Mouse (Mus musculus): ENCODE results near the gene Spg20. TPM values are rescaled to one million over a fixed set of nuclear protein-coding genes. Genes with fewer than 3 reads are reported as not detected.
A peak's percentile ranks its signal among the peaks of the same experiment; 100 is the strongest.

Gene Spg20
- polyA plus RNA-seq, 1 experiment from 2014 or later: 67.3 TPM

DNA sequence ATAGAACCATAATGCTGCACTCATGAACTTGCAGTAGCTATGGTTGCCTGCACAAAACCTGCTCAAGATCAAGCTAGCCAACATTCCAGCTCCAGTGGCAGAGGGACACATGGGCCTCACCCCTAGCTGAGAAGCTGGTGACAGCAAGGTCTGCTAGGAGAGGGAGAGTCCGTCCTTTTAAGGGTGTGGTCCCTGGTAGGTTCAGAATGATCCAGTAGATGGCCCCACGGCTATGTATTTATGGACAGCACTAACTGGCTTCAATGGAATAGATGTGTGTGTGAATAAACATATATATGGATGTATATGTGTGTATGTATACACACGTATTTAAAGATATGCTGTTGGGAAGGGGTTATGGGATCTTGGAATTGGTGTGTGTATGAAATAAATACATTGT lies 60.6 kb downstream of the Spg20 start:
- H3K4me3 ChIP-seq (ENCODE audit: low read depth, low read length): no peak overlapping the region
- no peaks in the 10 kb centered on the region for H3K4me1 ChIP-seq (ENCODE audit: control insufficient read depth, insufficient read depth, low read length)
- H3K9ac ChIP-seq (ENCODE audit: low read depth, low read length): no peak overlapping the region
- H3K27ac ChIP-seq (replicated peaks; ENCODE audit: low read depth, low read length): no peak overlapping the region
- H3K27me3 ChIP-seq (replicated peaks; ENCODE audit: control insufficient read depth, insufficient read depth, low read length): no peaks in the 10 kb centered on the region
- ATAC-seq (ENCODE audit: low read depth) (no peak), DNase-seq (ENCODE audit: low spot score) (peak; percentile 20)
- no peaks in the 10 kb centered on the region for H3K9me3 ChIP-seq (ENCODE audit: control insufficient read depth, low read length)
- H3K4me2 ChIP-seq (ENCODE audit: low read depth, low read length): no peak overlapping the region
- H3K36me3 ChIP-seq (ENCODE audit: control insufficient read depth, insufficient read depth, low read length): no peaks in the 10 kb centered on the region
- WGBS: 72% methylated on average over 3 of the region's 3 CpGs

GRCm38 (mm10) chr3:55177271-55177670 lies 65.4 kb downstream of the Spg20 start:
- Histone ChIP-seq H3K36me3 (ENCODE audit: control insufficient read depth, insufficient read depth, low read length) (no peaks in the 10 kb centered on the region), H3K9ac (ENCODE audit: low read depth, low read length) (no peak overlapping the region), H3K27ac (replicated peaks; ENCODE audit: low read depth, low read length) (no peak overlapping the region), H3K4me2 (ENCODE audit: low read depth, low read length) (no peak overlapping the region), H3K4me3 (ENCODE audit: low read depth, low read length) (no peak overlapping the region), H3K4me1 (ENCODE audit: control insufficient read depth, insufficient read depth, low read length) (no peaks in the 10 kb centered on the region), H3K9me3 (ENCODE audit: control insufficient read depth, low read length) (no peaks in the 10 kb centered on the region), H3K27me3 (replicated peaks; ENCODE audit: control insufficient read depth, insufficient read depth, low read length) (no peaks in the 10 kb centered on the region)
- no peak for ATAC-seq (ENCODE audit: low read depth)
- WGBS: 36% methylated on average over 6 of the region's 6 CpGs
- DNase-seq (ENCODE audit: low spot score): peak; percentile 32

GRCm38 (mm10) chr3:55181766-55182165 lies 69.9 kb downstream of the Spg20 start, which contains the start of gene Sohlh2:
Gene Sohlh2 (plus strand): TSS chr3:55182028.
- no peak within 1 kb of the TSS for H3K27ac ChIP-seq (replicated peaks; ENCODE audit: low read depth, low read length)
- ATAC-seq (ENCODE audit: low read depth) (no peak), DNase-seq (ENCODE audit: low spot score) (no peak)
- no peak within 1 kb of the TSS for H3K4me3 ChIP-seq (ENCODE audit: low read depth, low read length)
- WGBS: 93% methylated on average over 22 of the region's 22 CpGs
- no peak within 1 kb of the TSS for H3K9ac ChIP-seq (ENCODE audit: low read depth, low read length)
- no peak within 1 kb of the TSS for H3K4me2 ChIP-seq (ENCODE audit: low read depth, low read length)
- H3K9me3 ChIP-seq (ENCODE audit: control insufficient read depth, low read length): no peaks in the 10 kb centered on the region
- H3K4me1 ChIP-seq (ENCODE audit: control insufficient read depth, insufficient read depth, low read length): no peaks in the 10 kb centered on the region
- H3K36me3 ChIP-seq (ENCODE audit: control insufficient read depth, insufficient read depth, low read length): no peaks in the 10 kb centered on the region
- H3K27me3 ChIP-seq (replicated peaks; ENCODE audit: control insufficient read depth, insufficient read depth, low read length): no peaks in the 10 kb centered on the region

Small RNA genes lying within 50 kb of the gene (microRNA-seq; reads per million reads assigned to microRNA genes)
- gene Gm22029 (ENCODE audit: borderline number of aligned reads): not detected

Other genes with a start within 250 kb of the Spg20 start
- 0.21 and 0.52 TPM in 2 replicates for gene Sertm1, start 196.2 kb upstream of the Spg20 start, polyA plus RNA-seq (2014; fragmentation: Nextera tagmentation; extraction: Ambion mirVana)
- gene Ccna1, start 56.6 kb upstream of the Spg20 start, polyA plus RNA-seq (2014; fragmentation: Nextera tagmentation; extraction: Ambion mirVana): 2.2 and 5.1 TPM in 2 replicates
- gene Ccdc169, start 25.2 kb downstream of the Spg20 start, polyA plus RNA-seq (2014; fragmentation: Nextera tagmentation; extraction: Ambion mirVana): 0.09 and 0.22 TPM in 2 replicates
- 0.15 TPM in 1 of 2 replicates, not detected in the other for gene Sohlh2, start 69.9 kb downstream of the Spg20 start, polyA plus RNA-seq (2014; fragmentation: Nextera tagmentation; extraction: Ambion mirVana)
- 73.7 and 75.0 TPM in 2 replicates for gene Dclk1, start 130.3 kb downstream of the Spg20 start, polyA plus RNA-seq (2014; fragmentation: Nextera tagmentation; extraction: Ambion mirVana)